Mouse (Mus musculus) midbrain, embryonic 16.5 days (tissue): ENCODE measurements around the gene Dpf1. TPM values are rescaled to one million over a fixed set of nuclear protein-coding genes. Genes with fewer than 3 reads are reported as not detected.

ENCODE experiments used
- ATAC-seq: fragments of 200-750 bp; cut with Nextera tagmentation; 2 replicates; pipeline ENCODE4 v1.8.0; 2017; ENCODE audit warnings: moderate TSS enrichment
- H3K27ac ChIP-seq: fragments of 300-500 bp; sonication (generic); 2 replicates; pipeline ENCODE4 v1.5.1; 2014; ENCODE audit warnings: mild to moderate bottlenecking, low read length, mixed read lengths
- H3K27me3 ChIP-seq: fragments of 300-500 bp; sonication (generic); 2 replicates; pipeline ENCODE4 v1.6.1; 2014; ENCODE audit warnings: low read depth, low read length, mixed read lengths; ENCODE audit not compliant: control insufficient read depth, insufficient read depth
- H3K36me3 ChIP-seq: fragments of 300-500 bp; sonication (generic); 2 replicates; pipeline ENCODE4 v1.6.1; 2014; ENCODE audit warnings: mild to moderate bottlenecking, low read length, moderate library complexity, mixed read lengths; ENCODE audit not compliant: control insufficient read depth, insufficient read depth
- H3K4me1 ChIP-seq: fragments of 300-500 bp; sonication (generic); 2 replicates; pipeline ENCODE4 v1.6.1; 2014; ENCODE audit warnings: mild to moderate bottlenecking, low read length, mixed read lengths; ENCODE audit not compliant: control insufficient read depth, insufficient read depth
- H3K4me2 ChIP-seq: fragments of 300-500 bp; sonication (generic); 2 replicates; pipeline ENCODE4 v1.6.1; 2014; ENCODE audit warnings: mild to moderate bottlenecking, low read length, mixed read lengths
- H3K4me3 ChIP-seq: fragments of 300-500 bp; sonication (generic); 2 replicates; pipeline ENCODE4 v1.5.1; 2014; ENCODE audit warnings: low read depth, mild to moderate bottlenecking, low read length, moderate library complexity, mixed read lengths
- H3K9ac ChIP-seq: fragments of 300-500 bp; sonication (generic); 2 replicates; pipeline ENCODE4 v1.6.1; 2014; ENCODE audit warnings: low read depth, low read length, mixed read lengths
- H3K9me3 ChIP-seq: fragments of 300-500 bp; sonication (generic); replicated peaks from 2 replicates; pipeline ENCODE4 v1.6.1; 2014; ENCODE audit warnings: mild to moderate bottlenecking, low read length, mixed read lengths; ENCODE audit not compliant: control insufficient read depth, poor library complexity, severe bottlenecking
- WGBS: fragments of 180-500 bp; shearing (Covaris S2); extraction: QIAGEN DNeasy Blood & Tissue Kit; methylation state at CpG from one replicate; pipeline ENCODE4 v1.1.7; 2014; 5-methylcytosine and 5-hydroxymethylcytosine counted together
- polyA plus RNA-seq: library from polyadenylated mRNA; unstranded; fragments of >200 nt; fragmentation: Nextera tagmentation; extraction: Ambion mirVana; gene quantifications from 2 replicates; pipeline ENCODE4 v1.2.1, GENCODE M21; 2015

Gene Dpf1
- polyA plus RNA-seq, 1 experiment from 2014 or later: 223 TPM

- Histone ChIP-seq H3K27ac (no peak overlapping the region), H3K27me3 (no peaks in the 10 kb centered on the region), H3K9ac (no peak overlapping the region), H3K9me3 (no peaks in the 10 kb centered on the region), H3K4me3 (no peak overlapping the region), H3K4me1 (peaks cover 3% of the 10 kb centered on the region; the same call in 1 of the 2 replicates), H3K4me2 (no peak overlapping the region), H3K36me3 (peaks cover 13% of the 10 kb centered on the region)
- no peak for ATAC-seq
- WGBS: 54% methylated on average over 7 of the region's 7 CpGs
Measured at GRCm38 (mm10) chr7:29334156-29334555, 30.4 kb downstream of the Dpf1 start.

GRCm38 (mm10) chr7:29335276-29335675 is 31.5 kb downstream of the Dpf1 start:
- peaks cover 12% of the 10 kb centered on the region for H3K36me3 ChIP-seq
- peaks cover 3% of the 10 kb centered on the region; the same call in 1 of the 2 replicates for H3K4me1 ChIP-seq
- ATAC-seq: no peak
- H3K27me3 ChIP-seq: no peaks in the 10 kb centered on the region
- 0 out of 2 replicates have a peak overlapping the region, but pooled peaks have one; percentile 16 for H3K9ac ChIP-seq
- no peaks in the 10 kb centered on the region for H3K9me3 ChIP-seq
- no peak overlapping the region for H3K4me2 ChIP-seq
- no peak overlapping the region for H3K27ac ChIP-seq
- H3K4me3 ChIP-seq: no peak overlapping the region

GRCm38 (mm10) chr7:29335841-29336671 is 32.3 kb downstream of the Dpf1 start:
- Histone ChIP-seq H3K4me3 (no peak overlapping the region), H3K4me1 (peaks cover 3% of the 10 kb centered on the region; the same call in 1 of the 2 replicates), H3K9ac (no peak overlapping the region), H3K36me3 (peaks cover 13% of the 10 kb centered on the region), H3K4me2 (no peak overlapping the region), H3K27ac (no peak overlapping the region), H3K27me3 (no peaks in the 10 kb centered on the region), H3K9me3 (no peaks in the 10 kb centered on the region)
- ATAC-seq: no peak
- WGBS: 86% methylated on average over 6 of the region's 6 CpGs

- peaks cover 10% of the 10 kb centered on the region for H3K36me3 ChIP-seq
- H3K4me3 ChIP-seq: no peak overlapping the region
- no peaks in the 10 kb centered on the region for H3K9me3 ChIP-seq
- H3K27ac ChIP-seq: no peak overlapping the region
- WGBS: 72% methylated on average over 9 of the region's 9 CpGs
- H3K4me2 ChIP-seq: no peak overlapping the region
- no peak overlapping the region for H3K9ac ChIP-seq
- H3K27me3 ChIP-seq: no peaks in the 10 kb centered on the region
- H3K4me1 ChIP-seq: peaks cover 3% of the 10 kb centered on the region; the same call in 1 of the 2 replicates
- no peak for ATAC-seq
Measured at GRCm38 (mm10) chr7:29336795-29337319, 33.1 kb downstream of the Dpf1 start.

DNA sequence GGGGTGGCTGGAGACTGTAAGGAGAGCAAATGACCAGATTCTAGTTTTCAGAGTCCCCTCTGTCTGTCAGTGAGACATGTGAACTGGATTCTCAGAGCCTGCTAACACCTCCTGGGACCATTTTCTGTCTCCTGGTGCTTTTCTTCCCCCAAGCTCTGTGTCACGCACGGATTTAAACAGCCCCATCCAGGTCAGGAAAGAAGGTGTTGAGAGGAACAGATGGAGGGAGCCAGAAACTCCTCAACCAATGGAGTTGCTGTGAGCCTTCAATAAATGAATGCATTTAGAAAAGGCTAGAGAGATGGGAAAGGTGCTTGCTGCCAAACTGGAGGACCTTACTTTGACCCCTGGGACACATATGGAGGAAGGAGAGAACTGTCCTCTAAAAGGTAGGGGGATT is 34.0 kb downstream of the Dpf1 start:
- no peaks in the 10 kb centered on the region for H3K27me3 ChIP-seq
- H3K9me3 ChIP-seq: no peaks in the 10 kb centered on the region
- H3K27ac ChIP-seq: no peak overlapping the region
- 93% methylated on average over 2 of the region's 2 CpGs for WGBS
- peaks cover 8% of the 10 kb centered on the region for H3K4me1 ChIP-seq
- no peak overlapping the region for H3K4me3 ChIP-seq
- ATAC-seq: no peak
- no peak overlapping the region for H3K9ac ChIP-seq
- no peak overlapping the region for H3K4me2 ChIP-seq
- peaks cover 7% of the 10 kb centered on the region for H3K36me3 ChIP-seq

DNA sequence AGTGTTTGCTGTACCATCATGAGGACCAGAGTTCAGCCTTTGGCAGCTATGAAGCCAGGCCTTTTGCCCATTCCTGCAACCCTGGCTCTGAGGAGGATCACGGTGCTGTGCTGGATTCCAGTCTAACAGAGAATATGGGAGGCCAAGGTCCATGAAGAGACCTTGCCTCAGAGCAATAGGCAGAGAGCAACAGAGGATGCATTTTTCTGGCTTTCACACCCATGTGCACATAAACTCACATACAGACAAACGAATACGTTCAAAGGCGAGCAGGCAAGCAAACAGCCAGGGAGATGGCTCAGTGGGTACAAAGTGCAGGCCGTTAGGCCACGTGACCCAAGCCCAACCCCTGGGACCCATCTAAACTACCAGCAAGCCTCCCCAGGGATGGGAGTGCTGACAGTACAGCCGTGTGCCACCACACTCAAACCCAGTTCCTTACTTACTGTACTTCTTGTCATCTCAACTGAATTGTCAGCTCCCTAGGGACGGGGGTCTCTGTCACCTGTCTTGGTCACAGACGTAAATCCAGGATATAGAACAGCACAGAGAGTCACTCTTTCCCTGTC is 34.7 kb downstream of the Dpf1 start:
- Histone ChIP-seq H3K4me1 (peaks cover 8% of the 10 kb centered on the region), H3K4me3 (no peak overlapping the region), H3K27me3 (no peaks in the 10 kb centered on the region), H3K9ac (no peak overlapping the region), H3K9me3 (no peaks in the 10 kb centered on the region), H3K36me3 (peaks cover 7% of the 10 kb centered on the region; the same call in 1 of the 2 replicates), H3K4me2 (no peak overlapping the region), H3K27ac (no peak overlapping the region)
- ATAC-seq: no peak
- 90% methylated on average over 9 of the region's 9 CpGs for WGBS

- WGBS: 84% methylated on average over 14 of the region's 14 CpGs
- peaks cover 7% of the 10 kb centered on the region; the same call in 1 of the 2 replicates for H3K36me3 ChIP-seq
- no peak overlapping the region for H3K4me3 ChIP-seq
- no peaks in the 10 kb centered on the region for H3K27me3 ChIP-seq
- H3K4me2 ChIP-seq: no peak overlapping the region
- peaks cover 5% of the 10 kb centered on the region for H3K4me1 ChIP-seq
- no peaks in the 10 kb centered on the region for H3K9me3 ChIP-seq
- ATAC-seq: no peak
- H3K9ac ChIP-seq: no peak overlapping the region
- H3K27ac ChIP-seq: no peak overlapping the region
Measured at GRCm38 (mm10) chr7:29338984-29339679, 35.4 kb downstream of the Dpf1 start.

GRCm38 (mm10) chr7:29340247-29340646 is 36.5 kb downstream of the Dpf1 start:
- no peak for ATAC-seq
- WGBS: 92% methylated on average over 9 of the region's 9 CpGs
- H3K9ac ChIP-seq: no peak overlapping the region
- peaks cover 7% of the 10 kb centered on the region; the same call in 1 of the 2 replicates for H3K36me3 ChIP-seq
- H3K4me3 ChIP-seq: no peak overlapping the region
- no peaks in the 10 kb centered on the region for H3K9me3 ChIP-seq
- peaks cover 5% of the 10 kb centered on the region for H3K4me1 ChIP-seq
- H3K4me2 ChIP-seq: no peak overlapping the region
- H3K27me3 ChIP-seq: no peaks in the 10 kb centered on the region
- H3K27ac ChIP-seq: no peak overlapping the region
